Mouse (Mus musculus) CD4-positive helper T cell, adult 2 months (primary cell): Measurements from ENCODE around the gene Sema4f.

Experiments
- DNase-seq: peaks from one replicate; pipeline ENCODE4 v3.0.0-alpha.2; 2012; ENCODE audit warnings: low read depth, missing footprints, low spot score

Sema4f gene

GRCm38 (mm10) chr6:82871632-82872331 lies 67.8 kb downstream of the Sema4f start:
- DNase-seq = peak; percentile 68

- DNase-seq = no peak
These were observed 71.1 kb downstream of the Sema4f start for GRCm38 (mm10) chr6:82868476-82868875.

- no peak for DNase-seq
These were observed 76.1 kb downstream of the Sema4f start for GRCm38 (mm10) chr6:82863380-82863874.

- DNase-seq = no peak
These were observed 77.1 kb downstream of the Sema4f start for GRCm38 (mm10) chr6:82862475-82862874.

GRCm38 (mm10) chr6:82862042-82862441 lies 77.5 kb downstream of the Sema4f start:
- DNase-seq = no peak
